Mouse (Mus musculus) mouse trophoblast stem cell (cell line): Measurements from ENCODE around the gene Smg6.

Source experiments
- in situ Hi-C, 2 experiments: fragments of 300-500 bp; cut with MseI, MboI; formaldehyde crosslinking; loops; 2 replicates in 1 of 2; 3 replicates in 1 of 2; pipeline ENCODE4 v1.15.1; 2025

Smg6 gene

DNA sequence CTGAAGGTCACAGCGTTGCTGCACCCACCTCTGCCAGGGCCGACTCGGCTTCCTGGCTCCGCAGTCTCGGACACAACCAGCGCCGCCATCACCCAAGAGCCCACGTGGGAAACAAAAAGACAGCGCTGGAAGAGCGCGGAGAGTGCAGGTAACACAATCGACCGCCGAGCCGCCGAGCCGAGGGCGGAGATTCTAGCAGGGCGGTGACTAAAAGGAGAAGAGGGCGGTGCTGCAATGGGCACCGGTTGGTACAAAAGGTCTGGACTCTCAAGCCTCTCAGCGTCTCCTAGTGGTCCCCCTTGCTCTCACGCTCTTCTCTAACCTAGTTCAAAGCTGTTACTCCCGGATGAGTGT lies 264.7 kb downstream of the Smg6 start:
- in situ Hi-C loops = loop anchor here (5.0 kb wide), 1 partner anchor 102 kb away; no protein-coding TSS in a partner anchor

DNA sequence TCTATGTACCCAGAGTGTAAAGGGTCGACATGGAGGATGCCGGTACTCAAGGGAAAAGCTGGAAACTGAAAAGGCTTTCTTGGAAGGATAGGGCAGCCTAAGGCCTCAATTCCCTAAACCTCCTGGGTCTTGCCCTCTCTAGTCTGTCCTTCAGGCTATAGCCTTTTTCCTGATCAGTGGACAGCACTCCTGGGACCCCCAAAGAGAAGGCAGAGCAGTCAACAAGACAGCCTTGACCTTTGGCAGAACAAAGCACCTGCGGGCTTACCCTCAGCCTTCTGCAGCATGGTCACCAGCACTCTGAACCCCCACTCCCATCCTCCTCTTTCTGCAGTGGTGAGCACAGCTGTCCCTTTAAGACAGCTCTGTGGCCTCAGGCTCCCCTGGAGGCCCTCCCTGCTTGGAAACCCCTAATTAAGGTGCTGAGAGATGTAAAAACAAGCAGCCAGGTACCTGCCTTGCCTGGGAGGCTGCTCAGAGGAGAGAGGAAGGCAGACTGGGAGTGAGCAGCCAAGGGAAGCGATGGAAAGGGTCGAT lies 265.4 kb downstream of the Smg6 start, which contains the start of gene Dph1:
TSS of gene Dph1 (minus strand) at position 337 of the 537 bp plus-strand sequence.
- in situ Hi-C loops = loop anchor here (5.0 kb wide), 1 partner anchor 101 kb away; no protein-coding TSS in a partner anchor

DNA sequence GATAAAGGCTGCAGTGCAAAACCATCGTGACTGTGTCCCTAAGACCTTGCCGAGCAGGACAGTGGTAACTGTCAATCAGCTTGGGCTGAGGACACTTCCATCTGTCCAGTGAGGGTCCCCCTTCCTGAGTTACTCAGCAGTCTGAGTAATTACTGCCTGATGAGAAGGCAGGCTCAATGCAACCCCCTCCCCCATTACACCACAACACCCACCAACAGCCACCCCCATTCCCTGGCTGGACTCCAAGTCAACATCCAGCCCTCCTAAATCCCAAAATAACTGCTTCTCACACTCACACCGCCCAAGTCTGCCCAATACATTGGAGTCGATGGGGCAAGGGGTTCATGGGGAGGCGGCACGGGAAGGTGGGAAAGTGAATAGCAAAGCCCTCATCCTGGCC lies 266.2 kb downstream of the Smg6 start:
- in situ Hi-C loops = loop anchor here (5.0 kb wide), 1 partner anchor 100 kb away; no protein-coding TSS in a partner anchor

DNA sequence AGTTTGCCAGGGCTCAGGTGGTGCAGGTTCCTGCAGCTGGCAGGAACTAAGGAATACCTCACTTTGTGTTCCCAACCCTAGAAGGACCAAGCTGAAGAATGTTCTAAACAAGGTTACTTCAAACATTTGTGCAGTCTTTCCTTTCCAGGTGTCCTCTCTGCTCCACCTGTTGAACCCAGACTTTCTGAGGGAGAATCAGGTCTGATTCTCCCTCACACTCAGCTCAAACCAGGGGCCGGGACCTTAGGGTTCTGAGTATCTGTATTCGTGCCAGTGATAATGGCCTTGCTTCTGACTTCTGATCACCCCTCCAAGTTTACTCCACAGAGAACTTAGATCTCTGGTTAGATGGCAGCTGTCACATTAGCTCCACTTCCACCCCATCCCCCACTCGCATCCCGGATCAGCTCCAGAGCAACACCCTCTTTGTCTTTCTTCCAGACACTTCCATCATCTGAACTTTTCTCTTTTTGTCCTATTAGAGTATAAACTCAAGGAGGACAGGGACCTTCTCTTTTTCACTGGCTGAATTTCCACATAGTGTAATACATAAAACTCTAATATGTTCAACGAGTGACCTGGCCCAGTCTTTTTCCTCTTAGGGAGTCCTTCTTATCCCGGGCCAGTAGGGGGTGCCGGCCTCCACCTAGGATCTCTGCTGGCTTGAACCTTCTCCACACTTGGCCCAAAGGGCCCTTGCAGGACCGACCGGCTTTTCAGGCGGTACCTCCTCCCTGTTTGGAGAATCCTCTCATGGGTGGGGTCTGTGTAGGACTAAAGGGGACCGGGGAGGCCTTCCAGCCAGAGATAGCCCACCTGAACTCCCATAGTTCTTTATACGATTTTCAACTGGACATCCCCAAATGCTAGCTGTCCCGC lies 267.0 kb downstream of the Smg6 start:
- in situ Hi-C loops = loop anchor here (5.0 kb wide), 1 partner anchor 100 kb away; no protein-coding TSS in a partner anchor

DNA sequence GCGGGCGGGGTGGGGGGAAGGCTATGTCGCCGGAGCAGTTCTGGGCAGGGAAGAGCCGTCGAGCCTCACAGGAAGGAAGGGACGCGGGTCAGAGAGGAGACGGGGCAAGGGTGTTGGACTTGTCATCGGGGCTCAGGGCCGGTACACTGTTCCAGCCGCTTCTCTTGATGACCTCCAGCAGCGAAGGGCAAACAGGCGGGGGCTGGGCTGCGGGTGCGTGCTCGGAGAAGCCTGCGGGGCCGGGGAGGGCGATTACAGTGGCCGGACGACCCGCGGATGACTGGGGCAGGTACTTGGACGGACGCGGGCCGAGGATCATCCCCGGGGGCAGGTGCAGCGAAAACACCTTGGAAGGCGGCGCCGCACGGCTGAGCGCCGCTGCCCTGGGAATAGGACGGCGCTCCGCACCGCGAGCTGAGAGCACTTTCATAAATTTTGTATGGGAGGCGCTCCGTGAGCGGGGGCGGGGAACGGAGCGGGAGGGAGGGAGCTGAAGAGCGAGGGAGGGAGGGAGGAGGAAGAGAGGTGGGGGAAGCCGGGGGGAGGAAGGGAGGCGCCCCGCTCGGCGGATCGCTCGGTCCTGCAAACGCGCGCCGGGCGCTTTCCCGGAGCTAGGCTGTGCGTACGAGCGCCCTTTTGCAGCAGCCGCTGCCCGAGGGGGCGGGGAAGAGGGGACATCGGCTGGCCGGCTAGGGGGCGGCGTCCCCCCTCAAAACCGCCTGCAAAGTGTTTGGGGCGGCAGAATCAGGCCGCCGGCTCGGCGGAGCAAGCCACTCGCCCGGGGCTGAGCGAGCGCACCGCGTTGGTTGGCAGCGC lies 267.8 kb downstream of the Smg6 start, which contains the start of gene Rtn4rl1:
TSS of gene Rtn4rl1 (plus strand) at position 528 of the 816 bp plus-strand sequence.
- in situ Hi-C loops = loop anchor here (5.0 kb wide), 1 partner anchor 99 kb away; no protein-coding TSS in a partner anchor

DNA sequence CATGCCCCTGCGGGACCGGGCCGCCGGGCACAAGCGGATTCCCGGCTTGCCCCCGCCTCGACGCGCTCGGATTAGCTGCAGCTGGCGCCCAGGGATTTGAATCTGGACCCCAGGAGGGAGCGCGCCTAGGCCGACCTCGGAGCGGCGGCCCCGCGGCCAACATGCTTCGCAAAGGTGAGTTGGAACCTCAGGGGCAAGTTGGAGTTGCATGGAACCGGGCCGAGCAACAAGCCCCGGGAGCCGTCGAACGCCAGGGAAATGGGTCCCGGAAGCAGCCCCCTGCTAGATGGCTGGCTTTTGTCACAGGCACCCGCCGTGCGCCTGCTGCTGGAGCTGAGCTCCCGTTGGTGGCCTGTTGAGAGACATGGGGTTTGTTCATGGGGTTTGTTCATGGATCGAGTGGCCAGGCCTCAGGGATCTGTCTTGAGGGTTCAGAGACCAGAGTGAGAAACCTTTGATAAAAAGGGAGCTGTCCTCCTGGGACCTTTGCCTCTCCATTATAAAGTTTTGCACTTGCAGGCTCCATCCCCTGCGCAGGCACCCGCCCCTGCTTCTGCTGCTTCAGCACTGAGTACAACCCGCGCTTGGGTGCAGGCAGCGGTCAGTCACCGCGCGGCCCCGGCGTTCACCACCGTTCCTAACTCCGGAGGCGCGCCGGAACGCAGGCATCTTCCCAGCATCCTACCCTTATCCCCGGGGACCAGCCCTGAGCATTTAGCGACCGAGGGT lies 268.7 kb downstream of the Smg6 start:
- in situ Hi-C loops = loop anchor here (5.0 kb wide), 1 partner anchor 98 kb away; no protein-coding TSS in a partner anchor

DNA sequence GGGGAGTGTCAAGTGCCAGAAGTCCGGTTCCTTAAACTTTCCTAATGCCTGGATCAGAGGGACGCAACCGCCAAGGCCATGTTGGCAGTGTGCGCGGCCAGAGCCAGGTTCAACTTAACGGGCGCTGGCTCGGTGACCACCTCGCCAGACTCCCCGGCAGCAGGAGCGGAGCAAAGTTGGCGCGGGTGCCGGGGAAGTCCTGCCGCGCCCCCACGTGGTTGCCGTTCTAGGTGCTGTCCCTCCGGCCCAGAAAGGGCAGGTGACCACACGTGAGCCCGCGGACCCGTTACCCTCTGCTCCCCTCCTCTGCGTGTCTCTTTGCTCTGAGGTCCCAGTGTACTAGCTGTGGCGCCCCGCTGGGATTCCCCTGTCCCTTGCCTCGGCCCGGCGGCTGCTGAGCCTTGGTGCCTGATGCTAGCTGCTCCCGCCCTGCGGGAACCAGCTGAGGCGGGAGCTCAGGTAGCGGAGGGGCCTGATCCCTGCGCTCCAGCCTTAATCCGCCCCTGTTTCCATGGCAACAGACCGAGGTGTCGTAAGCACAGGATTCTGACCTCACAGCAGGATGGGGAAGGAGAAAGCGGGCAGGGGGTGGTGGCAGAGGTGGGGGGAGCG lies 269.3 kb downstream of the Smg6 start:
- in situ Hi-C loops = loop anchor here (5.0 kb wide), 2 partner anchors 37 to 97 kb away; no protein-coding TSS in a partner anchor

DNA sequence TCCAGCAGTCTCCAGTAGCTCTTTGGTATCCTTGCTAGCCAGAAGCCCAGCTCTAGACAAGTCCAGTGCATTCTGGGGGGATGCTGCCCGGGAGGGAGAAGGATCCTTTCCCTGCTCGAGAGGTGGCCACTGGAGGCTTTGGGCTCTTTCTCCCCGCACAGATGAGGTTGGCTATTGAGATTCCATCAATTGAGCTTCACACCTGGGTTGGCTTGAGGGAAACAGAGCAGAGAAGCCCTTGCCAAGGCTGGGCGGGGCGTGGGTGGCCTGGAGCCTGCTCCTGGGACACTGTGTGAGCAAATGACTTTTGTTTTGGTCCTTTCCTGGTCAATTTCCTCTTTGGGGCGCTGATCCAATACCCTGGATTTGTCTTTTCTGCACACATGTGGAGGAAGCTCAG lies 270.5 kb downstream of the Smg6 start:
- in situ Hi-C loops = loop anchor here in 1 of 2 experiments (5.0 kb wide), 1 partner anchor 36 kb away; no protein-coding TSS in a partner anchor

DNA sequence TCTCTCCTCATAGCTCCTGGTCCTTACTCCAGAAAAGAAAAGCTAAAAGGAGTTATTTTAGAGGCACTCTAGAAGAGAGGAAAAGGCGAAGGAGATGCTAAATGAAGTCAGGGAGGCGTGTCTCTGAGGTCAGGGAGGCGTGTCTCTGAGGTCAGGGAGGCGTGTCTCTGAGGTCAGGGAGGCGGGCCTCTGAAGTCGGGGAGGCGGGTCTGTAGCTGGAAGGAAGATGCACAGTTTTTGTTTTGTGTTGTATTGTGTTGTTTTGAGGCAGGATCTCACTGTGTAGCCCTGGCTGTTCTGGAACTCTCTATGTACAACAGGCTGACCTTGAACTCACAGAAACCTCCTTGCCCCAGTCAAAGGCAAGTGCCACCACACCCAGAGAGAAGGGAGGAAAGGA lies 272.3 kb downstream of the Smg6 start:
- in situ Hi-C loops = loop anchor here in 1 of 2 experiments (5.0 kb wide), 1 partner anchor 34 kb away; no protein-coding TSS in a partner anchor

DNA sequence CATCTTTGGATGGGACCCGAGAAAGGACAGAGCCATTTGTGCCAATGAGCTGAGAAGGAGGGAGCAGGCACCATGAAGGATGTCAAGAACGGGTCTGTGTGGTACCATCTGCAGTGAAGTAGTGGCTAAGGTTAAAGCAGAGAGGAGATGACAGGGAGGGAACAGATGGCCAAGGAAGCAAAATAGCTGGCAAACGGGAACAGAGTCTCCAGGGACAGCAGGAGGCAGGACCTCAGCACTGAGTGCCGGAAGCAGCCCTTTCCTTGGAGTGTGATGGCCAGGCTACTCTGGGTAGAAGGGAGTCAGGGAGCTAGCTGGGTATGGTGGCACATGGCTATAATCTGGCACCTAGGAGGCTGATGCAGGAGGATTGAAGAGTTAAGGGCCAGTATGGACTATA lies 273.2 kb downstream of the Smg6 start:
- in situ Hi-C loops = loop anchor here in 1 of 2 experiments (5.0 kb wide), 1 partner anchor 34 kb away; no protein-coding TSS in a partner anchor

DNA sequence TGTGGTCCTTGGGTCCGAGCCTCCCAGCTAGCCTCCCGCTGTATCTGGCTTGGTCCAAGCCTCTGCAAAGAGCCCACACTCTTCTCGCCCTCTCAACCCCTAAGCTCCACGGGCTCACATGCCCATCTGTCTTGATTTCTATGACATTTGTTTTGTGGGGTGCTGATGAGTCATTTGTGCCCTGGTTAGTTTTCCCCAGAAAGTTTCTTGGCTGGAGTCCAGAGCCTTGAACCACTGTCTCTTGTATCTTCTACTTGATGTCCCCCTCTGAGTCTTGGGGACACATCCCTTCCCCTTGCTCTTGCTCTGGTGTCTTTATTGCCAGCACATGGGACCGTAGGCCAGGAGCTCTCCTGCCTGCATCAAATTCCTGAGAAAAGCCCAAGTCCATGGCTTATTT lies 274.3 kb downstream of the Smg6 start:
- in situ Hi-C loops = loop anchor here in 1 of 2 experiments (5.0 kb wide), 1 partner anchor 32 kb away; no protein-coding TSS in a partner anchor

DNA sequence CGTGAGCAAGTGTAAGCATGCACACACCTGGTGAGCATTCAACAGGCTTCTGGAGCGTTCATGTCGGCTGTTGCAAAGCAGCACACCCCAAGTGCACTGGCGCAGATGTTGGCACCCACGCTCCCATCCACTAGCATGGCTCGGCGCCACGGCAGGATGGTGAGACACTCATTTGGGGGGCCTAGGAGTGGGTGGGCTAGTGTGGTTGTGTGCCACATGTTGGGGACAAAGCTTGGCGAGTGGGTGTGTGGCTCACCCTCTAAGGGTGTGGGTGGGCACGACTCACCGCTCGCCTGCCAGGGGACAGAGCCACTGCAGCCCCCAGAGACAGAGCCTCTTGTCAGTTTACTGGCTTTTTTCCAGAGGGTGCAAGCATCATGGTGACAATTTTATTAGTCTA lies 275.3 kb downstream of the Smg6 start:
- in situ Hi-C loops = no loop called here

DNA sequence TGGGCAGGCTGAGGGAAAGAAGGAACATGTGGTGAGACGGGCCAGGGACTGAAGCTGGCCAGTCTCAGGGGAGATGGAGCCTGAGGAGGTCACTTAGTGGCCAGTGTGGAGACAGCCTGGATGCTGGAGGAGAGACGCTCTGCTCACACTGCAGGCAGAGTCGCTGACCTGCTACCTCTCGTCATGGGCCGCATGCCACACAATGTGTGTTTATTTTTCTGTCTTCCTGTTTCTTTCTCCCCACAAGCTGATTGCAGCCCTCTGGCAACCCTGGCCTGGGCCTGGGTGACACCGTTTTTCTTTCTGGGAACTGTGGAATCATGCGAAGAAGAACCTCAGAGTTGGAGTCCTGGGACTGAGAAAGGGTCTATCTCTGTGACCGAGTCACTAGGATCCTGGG lies 276.1 kb downstream of the Smg6 start:
- in situ Hi-C loops = no loop called here

DNA sequence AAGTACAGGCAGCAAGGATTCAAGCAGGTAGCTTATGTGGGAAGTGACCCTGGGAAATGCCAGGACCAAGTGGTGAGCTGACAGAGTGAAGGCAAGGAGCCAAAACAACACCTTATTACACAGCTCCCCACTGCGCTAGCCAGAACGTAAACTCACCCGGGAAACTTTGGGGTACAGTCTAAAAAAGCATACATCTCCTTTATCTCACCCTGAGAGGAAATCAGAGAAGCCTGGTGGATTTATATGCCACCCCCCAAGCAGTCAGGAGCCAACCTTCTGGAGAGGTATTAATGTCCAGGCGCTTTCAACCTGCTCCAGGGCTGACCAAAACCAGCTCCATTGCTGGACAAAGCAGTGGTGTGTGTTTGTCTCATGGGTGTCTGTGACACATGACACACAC lies 278.3 kb downstream of the Smg6 start:
- in situ Hi-C loops = no loop called here

DNA sequence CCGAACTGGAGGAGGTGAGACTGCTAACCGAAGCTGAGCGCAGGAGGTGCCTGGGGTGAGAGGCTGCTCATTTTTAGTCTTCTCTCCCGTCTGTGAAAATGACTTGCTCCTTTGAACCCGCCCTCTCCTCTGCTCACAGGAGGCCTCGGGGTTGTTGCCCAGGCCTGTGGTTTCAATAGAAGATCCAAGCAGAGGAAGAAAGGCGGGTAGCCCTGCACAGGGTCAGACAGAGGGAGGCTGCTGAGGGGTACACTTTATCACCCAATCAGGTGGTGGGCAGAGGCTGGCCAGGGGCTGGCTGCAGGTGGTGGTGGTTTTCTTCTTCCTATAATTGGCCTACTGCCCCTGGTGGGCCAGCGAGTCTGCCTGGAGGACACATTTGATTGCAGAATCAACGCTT lies 278.8 kb downstream of the Smg6 start:
- in situ Hi-C loops = no loop called here

DNA sequence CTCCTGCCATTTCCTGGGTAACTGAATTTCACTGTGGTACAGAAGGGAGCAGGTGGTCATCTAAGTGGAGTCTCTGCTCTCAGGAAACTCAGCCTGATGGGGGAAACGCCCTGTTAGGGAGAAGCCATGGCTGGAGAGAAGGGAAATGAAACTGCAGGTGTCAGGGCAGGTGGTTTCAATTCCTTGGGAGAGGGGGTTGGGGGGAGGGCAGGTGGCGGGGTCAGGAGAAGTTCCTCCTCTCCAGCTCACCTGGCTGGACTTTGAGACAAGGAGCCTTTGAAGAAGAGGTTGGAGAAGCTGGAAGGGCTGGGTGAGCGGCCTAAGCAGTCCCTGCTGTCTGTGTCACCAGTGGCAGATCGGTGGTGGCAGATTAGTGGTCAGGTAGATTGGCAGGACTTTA lies 280.7 kb downstream of the Smg6 start:
- in situ Hi-C loops = no loop called here

DNA sequence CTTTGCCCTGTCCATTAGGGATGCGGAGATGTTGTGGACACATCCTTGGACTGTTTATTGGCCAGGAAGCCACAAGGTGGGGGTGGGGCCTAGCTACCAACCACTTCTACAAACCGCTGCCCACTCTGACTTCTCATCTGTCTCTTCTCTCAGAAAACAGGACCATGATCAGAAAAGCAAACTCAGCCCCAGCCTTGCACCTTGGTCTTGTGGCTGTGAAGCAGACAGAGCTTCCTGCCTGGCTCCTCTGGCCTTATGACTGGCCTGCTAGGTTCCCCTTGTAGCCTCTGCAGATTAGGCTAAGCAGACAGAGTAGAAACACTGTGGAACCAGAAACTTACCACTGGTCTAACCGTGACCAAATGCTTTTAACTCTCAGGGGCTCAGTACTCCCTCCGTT lies 283.7 kb downstream of the Smg6 start:
- in situ Hi-C loops = no loop called here

DNA sequence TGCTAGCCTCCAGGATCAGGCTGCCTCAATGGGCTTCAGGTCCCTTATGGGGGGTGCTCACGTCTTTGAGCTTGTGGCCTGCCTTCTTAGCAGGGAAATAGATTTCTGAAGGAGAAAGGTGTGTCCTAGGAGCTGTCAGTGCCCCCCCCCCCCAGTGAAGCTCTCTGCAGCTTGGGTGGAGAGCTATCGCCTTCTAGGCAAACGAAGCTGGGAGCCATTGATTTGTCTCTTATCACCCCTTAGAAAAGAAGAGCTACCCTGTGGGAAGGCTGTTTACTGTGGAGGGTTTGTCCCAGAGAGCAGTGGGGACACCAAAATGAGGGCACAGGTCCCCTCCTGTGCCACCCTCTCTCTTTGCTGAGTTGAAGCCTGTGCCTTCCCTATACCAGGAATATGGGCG lies 284.5 kb downstream of the Smg6 start:
- in situ Hi-C loops = no loop called here

DNA sequence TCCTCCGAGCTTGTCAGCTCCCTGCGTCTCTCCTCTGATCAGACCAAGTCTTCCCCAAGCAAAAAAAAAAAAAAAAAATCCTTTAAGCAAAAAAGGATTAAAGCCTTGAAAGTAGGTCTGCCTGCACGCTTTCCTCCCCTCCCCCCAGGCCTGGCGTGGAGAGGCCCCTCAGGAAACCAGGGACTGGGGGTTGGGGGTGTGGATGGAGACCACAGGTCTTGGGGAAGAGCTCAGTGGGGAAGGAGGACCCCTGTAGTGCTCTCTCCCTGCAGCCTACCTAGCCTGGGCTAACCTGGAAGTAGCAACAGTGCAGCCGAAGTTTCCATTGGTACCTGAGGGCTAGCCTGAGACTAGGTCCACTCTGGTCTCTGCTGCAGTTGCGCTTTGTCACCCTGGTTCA lies 285.1 kb downstream of the Smg6 start:
- in situ Hi-C loops = no loop called here

DNA sequence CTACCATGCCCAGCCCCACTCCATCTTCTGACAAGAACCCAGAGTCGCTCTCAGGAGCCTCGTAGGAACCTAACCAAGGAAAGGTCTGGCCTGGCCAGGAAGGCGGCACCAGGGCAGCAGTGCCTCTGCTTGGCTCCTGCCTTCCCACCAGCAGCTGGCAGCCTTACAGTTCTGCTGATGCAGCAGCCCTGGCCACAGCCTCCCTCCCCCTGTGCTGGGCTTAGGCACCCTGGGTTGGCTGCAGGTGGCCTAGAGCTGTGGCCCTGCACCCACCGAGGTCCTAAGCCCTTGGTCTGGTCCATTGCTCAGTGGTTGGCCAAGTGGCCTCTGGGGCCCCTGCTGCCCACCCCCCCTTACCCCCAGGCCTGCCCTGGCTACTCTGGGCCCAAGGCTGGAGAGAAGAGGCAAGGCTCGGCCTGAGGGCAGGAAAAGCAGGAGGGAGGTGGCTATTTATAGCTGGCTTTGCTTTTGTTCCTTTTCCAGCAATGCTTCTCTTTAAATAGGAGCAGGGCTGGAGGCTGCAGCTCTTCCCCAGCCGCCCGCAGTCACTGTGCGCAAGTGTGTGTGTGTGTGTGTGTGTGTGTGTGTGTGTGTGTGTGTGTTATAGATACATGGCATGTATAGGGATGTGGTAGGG lies 286.5 kb downstream of the Smg6 start:
- in situ Hi-C loops = no loop called here
